Mouse (Mus musculus): ENCODE results near the gene Zswim7.
"Not testable (repeated sequence)": the region's sequence is repeated elsewhere in the genome, so short reads cannot be mapped to it uniquely, and the experiment has no call there.

Gene Zswim7

GRCm38 (mm10) chr11:62280675-62281600 is at the start of gene Zswim7, which contains the start of gene Ttc19:
Gene Zswim7 (minus strand): TSS chr11:62281375.
Gene Ttc19 (plus strand): TSS chr11:62281473.
- Histone ChIP-seq H3K36me3 (ENCODE audit: control insufficient read depth, insufficient read depth, low read length, poor library complexity, severe bottlenecking) (peaks cover 4% of the 10 kb centered on the region; the same call in 1 of the 2 replicates), H3K27me3 (ENCODE audit: control insufficient read depth, insufficient read depth, low read length, poor library complexity, severe bottlenecking) (no peaks in the 10 kb centered on the region)
- DNase-seq (ENCODE audit: low read depth, low spot score), result peak; percentile 95

GRCm38 (mm10) chr11:62323659-62324058 is 42.5 kb upstream of the Zswim7 start:
- peaks cover 26% of the 10 kb centered on the region for H3K36me3 ChIP-seq (ENCODE audit: control insufficient read depth, insufficient read depth, low read length, poor library complexity, severe bottlenecking)
- no peak for DNase-seq (ENCODE audit: low read depth, low spot score)
- H3K27me3 ChIP-seq (ENCODE audit: control insufficient read depth, insufficient read depth, low read length, poor library complexity, severe bottlenecking), result no peaks in the 10 kb centered on the region

GRCm38 (mm10) chr11:62320097-62320496 is 38.9 kb upstream of the Zswim7 start:
- DNase-seq (ENCODE audit: low read depth, low spot score), result no peak
- Histone ChIP-seq H3K27me3 (ENCODE audit: control insufficient read depth, insufficient read depth, low read length, poor library complexity, severe bottlenecking) (no peaks in the 10 kb centered on the region), H3K36me3 (ENCODE audit: control insufficient read depth, insufficient read depth, low read length, poor library complexity, severe bottlenecking) (peaks cover 29% of the 10 kb centered on the region)

GRCm38 (mm10) chr11:62317746-62318145 is 36.6 kb upstream of the Zswim7 start:
- peaks cover 29% of the 10 kb centered on the region for H3K36me3 ChIP-seq (ENCODE audit: control insufficient read depth, insufficient read depth, low read length, poor library complexity, severe bottlenecking)
- H3K27me3 ChIP-seq (ENCODE audit: control insufficient read depth, insufficient read depth, low read length, poor library complexity, severe bottlenecking), result no peaks in the 10 kb centered on the region
- no peak for DNase-seq (ENCODE audit: low read depth, low spot score)

GRCm38 (mm10) chr11:62314984-62315383 is 33.8 kb upstream of the Zswim7 start:
- DNase-seq (ENCODE audit: low read depth, low spot score), result no peak
- H3K36me3 ChIP-seq (ENCODE audit: control insufficient read depth, insufficient read depth, low read length, poor library complexity, severe bottlenecking), result peaks cover 16% of the 10 kb centered on the region
- no peaks in the 10 kb centered on the region for H3K27me3 ChIP-seq (ENCODE audit: control insufficient read depth, insufficient read depth, low read length, poor library complexity, severe bottlenecking)

- no peaks in the 10 kb centered on the region for H3K27me3 ChIP-seq (ENCODE audit: control insufficient read depth, insufficient read depth, low read length, poor library complexity, severe bottlenecking)
These were observed 28.1 kb upstream of the Zswim7 start for GRCm38 (mm10) chr11:62309296-62309695.

GRCm38 (mm10) chr11:62305866-62306265 is 24.7 kb upstream of the Zswim7 start:
- no peaks in the 10 kb centered on the region for H3K27me3 ChIP-seq (ENCODE audit: control insufficient read depth, insufficient read depth, low read length, poor library complexity, severe bottlenecking)
- H3K36me3 ChIP-seq (ENCODE audit: control insufficient read depth, insufficient read depth, low read length, poor library complexity, severe bottlenecking), result peaks cover 11% of the 10 kb centered on the region
- DNase-seq (ENCODE audit: low read depth, low spot score), result no peak

More at GRCm38 (mm10) chr11:62309296-62309695, 28.1 kb upstream of the Zswim7 start:
- peaks cover 17% of the 10 kb centered on the region for H3K36me3 ChIP-seq (ENCODE audit: control insufficient read depth, insufficient read depth, low read length, poor library complexity, severe bottlenecking)
- no peak for DNase-seq (ENCODE audit: low read depth, low spot score)

- H3K27me3 ChIP-seq (ENCODE audit: control insufficient read depth, insufficient read depth, low read length, poor library complexity, severe bottlenecking), result no peaks in the 10 kb centered on the region
- H3K36me3 ChIP-seq (ENCODE audit: control insufficient read depth, insufficient read depth, low read length, poor library complexity, severe bottlenecking), result no peaks in the 10 kb centered on the region; the same call in 1 of the 2 replicates
- no peak for DNase-seq (ENCODE audit: low read depth, low spot score)
These were observed 17.7 kb upstream of the Zswim7 start for GRCm38 (mm10) chr11:62298883-62299282.

GRCm38 (mm10) chr11:62294121-62294520 is 12.9 kb upstream of the Zswim7 start:
- H3K36me3 ChIP-seq (ENCODE audit: control insufficient read depth, insufficient read depth, low read length, poor library complexity, severe bottlenecking), result no peaks in the 10 kb centered on the region; the same call in 1 of the 2 replicates
- H3K27me3 ChIP-seq (ENCODE audit: control insufficient read depth, insufficient read depth, low read length, poor library complexity, severe bottlenecking), result no peaks in the 10 kb centered on the region
- no peak for DNase-seq (ENCODE audit: low read depth, low spot score)

GRCm38 (mm10) chr11:62287700-62288099 is 6.5 kb upstream of the Zswim7 start:
- no peaks in the 10 kb centered on the region for H3K27me3 ChIP-seq (ENCODE audit: control insufficient read depth, insufficient read depth, low read length, poor library complexity, severe bottlenecking)
- no peak for DNase-seq (ENCODE audit: low read depth, low spot score)
- peaks cover 4% of the 10 kb centered on the region for H3K36me3 ChIP-seq (ENCODE audit: control insufficient read depth, insufficient read depth, low read length, poor library complexity, severe bottlenecking)

GRCm38 (mm10) chr11:62285020-62285419 is 3.8 kb upstream of the Zswim7 start:
- Histone ChIP-seq H3K36me3 (ENCODE audit: control insufficient read depth, insufficient read depth, low read length, poor library complexity, severe bottlenecking) (peaks cover 4% of the 10 kb centered on the region), H3K27me3 (ENCODE audit: control insufficient read depth, insufficient read depth, low read length, poor library complexity, severe bottlenecking) (no peaks in the 10 kb centered on the region)
- DNase-seq (ENCODE audit: low read depth, low spot score), result no peak

- not testable (repeated sequence) for DNase-seq (ENCODE audit: low read depth, low spot score); H3K36me3 ChIP-seq (ENCODE audit: control insufficient read depth, insufficient read depth, low read length, poor library complexity, severe bottlenecking); H3K27me3 ChIP-seq (ENCODE audit: control insufficient read depth, insufficient read depth, low read length, poor library complexity, severe bottlenecking)
These were observed 2.8 kb upstream of the Zswim7 start for GRCm38 (mm10) chr11:62284020-62284419.

GRCm38 (mm10) chr11:62281601-62281997 is 424 bp upstream of the Zswim7 start:
- Histone ChIP-seq H3K36me3 (ENCODE audit: control insufficient read depth, insufficient read depth, low read length, poor library complexity, severe bottlenecking) (peaks cover 4% of the 10 kb centered on the region; the same call in 1 of the 2 replicates), H3K27me3 (ENCODE audit: control insufficient read depth, insufficient read depth, low read length, poor library complexity, severe bottlenecking) (no peaks in the 10 kb centered on the region)
- no peak for DNase-seq (ENCODE audit: low read depth, low spot score)

GRCm38 (mm10) chr11:62278027-62278426 is 3.1 kb downstream of the Zswim7 start:
- DNase-seq (ENCODE audit: low read depth, low spot score), result peak; percentile 65
- H3K36me3 ChIP-seq (ENCODE audit: control insufficient read depth, insufficient read depth, low read length, poor library complexity, severe bottlenecking), result no peaks in the 10 kb centered on the region

GRCm38 (mm10) chr11:62277086-62277485 is 4.1 kb downstream of the Zswim7 start:
- no peaks in the 10 kb centered on the region for H3K27me3 ChIP-seq (ENCODE audit: control insufficient read depth, insufficient read depth, low read length, poor library complexity, severe bottlenecking)
- no peaks in the 10 kb centered on the region for H3K36me3 ChIP-seq (ENCODE audit: control insufficient read depth, insufficient read depth, low read length, poor library complexity, severe bottlenecking)
- no peak for DNase-seq (ENCODE audit: low read depth, low spot score)

More at GRCm38 (mm10) chr11:62278027-62278426, 3.1 kb downstream of the Zswim7 start:
- H3K27me3 ChIP-seq (ENCODE audit: control insufficient read depth, insufficient read depth, low read length, poor library complexity, severe bottlenecking), result no peaks in the 10 kb centered on the region
